Mouse (Mus musculus): ENCODE results near the gene Notch3. TPM values are rescaled to one million over a fixed set of nuclear protein-coding genes. Genes with fewer than 3 reads are reported as not detected.
A peak's percentile ranks its signal among the peaks of the same experiment; 100 is the strongest.
"Not testable (repeated sequence)": the region's sequence is repeated elsewhere in the genome, so short reads cannot be mapped to it uniquely, and the experiment has no call there.

Gene Notch3
- total RNA-seq, 1 experiment from 2014 or later, result not detected

GRCm38 (mm10) chr17:32121833-32122586, 44.6 kb downstream of the Notch3 start:
- no peak for ATAC-seq (replicated peaks; ENCODE audit: insufficient number of reproducible peaks, low FRiP score, low TSS enrichment, poor library complexity, severe bottlenecking)

GRCm38 (mm10) chr17:32120771-32121532, 45.7 kb downstream of the Notch3 start:
- no peak for ATAC-seq (replicated peaks; ENCODE audit: insufficient number of reproducible peaks, low FRiP score, low TSS enrichment, poor library complexity, severe bottlenecking)

- no peak for ATAC-seq (replicated peaks; ENCODE audit: insufficient number of reproducible peaks, low FRiP score, low TSS enrichment, poor library complexity, severe bottlenecking)
Measured at GRCm38 (mm10) chr17:32119196-32119595, 47.5 kb downstream of the Notch3 start.

GRCm38 (mm10) chr17:32118484-32118883, 48.2 kb downstream of the Notch3 start:
- ATAC-seq (replicated peaks; ENCODE audit: insufficient number of reproducible peaks, low FRiP score, low TSS enrichment, poor library complexity, severe bottlenecking), result no peak

GRCm38 (mm10) chr17:32117872-32118421, 48.7 kb downstream of the Notch3 start:
- not testable (repeated sequence) for ATAC-seq (replicated peaks; ENCODE audit: insufficient number of reproducible peaks, low FRiP score, low TSS enrichment, poor library complexity, severe bottlenecking)

GRCm38 (mm10) chr17:32117287-32117871, 49.3 kb downstream of the Notch3 start:
- ATAC-seq (replicated peaks; ENCODE audit: insufficient number of reproducible peaks, low FRiP score, low TSS enrichment, poor library complexity, severe bottlenecking), result 0 out of 2 replicates have a peak, but pooled peaks have one; percentile 19

GRCm38 (mm10) chr17:32116586-32117286, 49.9 kb downstream of the Notch3 start:
- ATAC-seq (replicated peaks; ENCODE audit: insufficient number of reproducible peaks, low FRiP score, low TSS enrichment, poor library complexity, severe bottlenecking), result no peak

GRCm38 (mm10) chr17:32114486-32114885, 52.2 kb downstream of the Notch3 start:
- ATAC-seq (replicated peaks; ENCODE audit: insufficient number of reproducible peaks, low FRiP score, low TSS enrichment, poor library complexity, severe bottlenecking), result not testable (repeated sequence)

GRCm38 (mm10) chr17:32113523-32114421, 52.9 kb downstream of the Notch3 start:
- 0 out of 2 replicates have a peak, but pooled peaks have one; percentile 10 for ATAC-seq (replicated peaks; ENCODE audit: insufficient number of reproducible peaks, low FRiP score, low TSS enrichment, poor library complexity, severe bottlenecking)

- ATAC-seq (replicated peaks; ENCODE audit: insufficient number of reproducible peaks, low FRiP score, low TSS enrichment, poor library complexity, severe bottlenecking), result 0 out of 2 replicates have a peak, but pooled peaks have one; percentile 16
Measured at GRCm38 (mm10) chr17:32113255-32113522, 53.5 kb downstream of the Notch3 start.

GRCm38 (mm10) chr17:32112434-32113254, 54.0 kb downstream of the Notch3 start:
- ATAC-seq (replicated peaks; ENCODE audit: insufficient number of reproducible peaks, low FRiP score, low TSS enrichment, poor library complexity, severe bottlenecking), result no peak

- ATAC-seq (replicated peaks; ENCODE audit: insufficient number of reproducible peaks, low FRiP score, low TSS enrichment, poor library complexity, severe bottlenecking), result no peak
Measured at GRCm38 (mm10) chr17:32110980-32111780, 55.5 kb downstream of the Notch3 start.

- ATAC-seq (replicated peaks; ENCODE audit: insufficient number of reproducible peaks, low FRiP score, low TSS enrichment, poor library complexity, severe bottlenecking), result no peak
Measured at GRCm38 (mm10) chr17:32110424-32110823, 56.2 kb downstream of the Notch3 start.

GRCm38 (mm10) chr17:32109201-32109940, 57.3 kb downstream of the Notch3 start:
- ATAC-seq (replicated peaks; ENCODE audit: insufficient number of reproducible peaks, low FRiP score, low TSS enrichment, poor library complexity, severe bottlenecking), result no peak

- ATAC-seq (replicated peaks; ENCODE audit: insufficient number of reproducible peaks, low FRiP score, low TSS enrichment, poor library complexity, severe bottlenecking), result not testable (repeated sequence)
Measured at GRCm38 (mm10) chr17:32108320-32109011, 58.2 kb downstream of the Notch3 start.
